Mouse (Mus musculus) hindbrain, embryonic 11.5 days (tissue): ENCODE measurements at regions not wholly inside any gene's neighbourhood (a gene's known extent, or its start where the extent isn't known, plus 50 kb on each side); places are given as distances from the start of the nearest gene placed in this dataset.

Experiments used
- ATAC-seq: fragments of 200-750 bp; cut with Nextera tagmentation; 2 replicates; pipeline ENCODE4 v1.8.0; 2017; ENCODE audit warnings: mild to moderate bottlenecking, moderate TSS enrichment, moderate library complexity; ENCODE audit not compliant: low FRiP score
- DNase-seq: peaks from one replicate; pipeline ENCODE4 v3.0.0-alpha.2; 2015; ENCODE audit warnings: low spot score
- H3K27ac ChIP-seq: fragments of 300-500 bp; sonication (generic); 2 replicates; pipeline ENCODE4 v1.5.1; 2014; ENCODE audit warnings: mild to moderate bottlenecking, low read depth, low read length
- H3K27me3 ChIP-seq: fragments of 300-500 bp; sonication (generic); 2 replicates; pipeline ENCODE4 v1.6.1; 2014; ENCODE audit warnings: mild to moderate bottlenecking, low read length, moderate library complexity, mixed read lengths; ENCODE audit not compliant: control insufficient read depth, insufficient read depth
- H3K36me3 ChIP-seq: fragments of 300-500 bp; sonication (generic); 2 replicates; pipeline ENCODE4 v1.6.1; 2014; ENCODE audit warnings: mild to moderate bottlenecking, low read length, moderate library complexity, mixed read lengths; ENCODE audit not compliant: control insufficient read depth, insufficient read depth
- H3K4me1 ChIP-seq: fragments of 300-500 bp; sonication (generic); replicated peaks from 2 replicates; pipeline ENCODE4 v1.6.1; 2014; ENCODE audit warnings: low read length, mixed read lengths; ENCODE audit not compliant: control insufficient read depth, insufficient read depth
- H3K4me2 ChIP-seq: fragments of 300-500 bp; sonication (generic); replicated peaks from 2 replicates; pipeline ENCODE4 v1.6.1; 2014; ENCODE audit warnings: mild to moderate bottlenecking, low read depth, low read length
- H3K4me3 ChIP-seq: fragments of 300-500 bp; sonication (generic); 2 replicates; pipeline ENCODE4 v1.5.1; 2014; ENCODE audit warnings: low read depth, low read length
- H3K9ac ChIP-seq: fragments of 300-500 bp; sonication (generic); 2 replicates; pipeline ENCODE4 v1.6.1; 2014; ENCODE audit warnings: low read depth, low read length
- H3K9me3 ChIP-seq: fragments of 300-500 bp; sonication (generic); 2 replicates; pipeline ENCODE4 v1.6.1; 2016; ENCODE audit warnings: low read length; ENCODE audit not compliant: control insufficient read depth
- WGBS: fragments of 180-500 bp; shearing (Covaris S2); extraction: QIAGEN DNeasy Blood & Tissue Kit; methylation state at CpG from one replicate; pipeline ENCODE4 v1.1.7; 2014; 5-methylcytosine and 5-hydroxymethylcytosine counted together

- H3K4me2 ChIP-seq = no peak overlapping the region
- no peak overlapping the region for H3K27ac ChIP-seq
- 77% methylated on average over 5 of the region's 5 CpGs for WGBS
- ATAC-seq = no peak
- H3K36me3 ChIP-seq = no peaks in the 10 kb centered on the region
- no peaks in the 10 kb centered on the region for H3K27me3 ChIP-seq
- no peaks in the 10 kb centered on the region for H3K9me3 ChIP-seq
- no peaks in the 10 kb centered on the region for H3K4me1 ChIP-seq
- no peak for DNase-seq
- H3K4me3 ChIP-seq = no peak overlapping the region
- H3K9ac ChIP-seq = no peak overlapping the region
Observed at GRCm38 (mm10) chr10:87803936-87804791, 53.9 kb upstream of the Igf1 start.

GRCm38 (mm10) chr10:87804792-87805082, 53.3 kb upstream of the Igf1 start:
- no peak overlapping the region for H3K9ac ChIP-seq
- WGBS = 86% methylated on average over 1 of the region's 1 CpGs

More at GRCm38 (mm10) chr10:87804792-87805082, 53.3 kb upstream of the Igf1 start:
- DNase-seq = no peak
- no peak overlapping the region for H3K27ac ChIP-seq
- no peaks in the 10 kb centered on the region for H3K27me3 ChIP-seq
- no peak for ATAC-seq
- H3K9me3 ChIP-seq = no peaks in the 10 kb centered on the region
- H3K36me3 ChIP-seq = no peaks in the 10 kb centered on the region
- H3K4me1 ChIP-seq = no peaks in the 10 kb centered on the region
- H3K4me3 ChIP-seq = no peak overlapping the region
- no peak overlapping the region for H3K4me2 ChIP-seq
